Mouse (Mus musculus) heart, postnatal 0 days (tissue): ENCODE data around the gene Tnfrsf8.

ENCODE experiments used
- CTCF ChIP-seq: IDR thresholded peaks from 2 replicates; pipeline ENCODE4 v1.5.1; 2016; ENCODE audit warnings: antibody characterized with exemption, control low read depth, low read depth
- EP300 ChIP-seq: IDR thresholded peaks from 2 replicates; pipeline ENCODE4 v1.6.1; 2016; ENCODE audit warnings: antibody characterized with exemption, low read depth

- TF ChIP-seq CTCF, result no peak
- no peak for TF ChIP-seq EP300
These were observed 85.9 kb downstream of the Tnfrsf8 start for GRCm38 (mm10) chr4:145229051-145229450.
